Mouse (Mus musculus): ENCODE data around the gene Pfn2. TPM values are rescaled to one million over a fixed set of nuclear protein-coding genes. Genes with fewer than 3 reads are reported as not detected.
"Not testable (repeated sequence)": the region's sequence is repeated elsewhere in the genome, so short reads cannot be mapped to it uniquely, and the experiment has no call there.

Pfn2 gene
- polyA plus RNA-seq, 1 experiment from 2014 or later = 71.3 TPM

GRCm38 (mm10) chr3:57815447-57815846 is 32.4 kb downstream of the Pfn2 start:
- Histone ChIP-seq H3K4me1 (replicated peaks; ENCODE audit: control insufficient read depth, insufficient read depth, low read length) (no peaks in the 10 kb centered on the region), H3K36me3 (ENCODE audit: control insufficient read depth, insufficient read depth, low read length) (no peaks in the 10 kb centered on the region), H3K9ac (ENCODE audit: low read length) (no peak overlapping the region), H3K9me3 (ENCODE audit: control insufficient read depth, low read length) (no peaks in the 10 kb centered on the region), H3K4me3 (ENCODE audit: low read length) (no peak overlapping the region), H3K27me3 (ENCODE audit: control insufficient read depth, insufficient read depth, low read depth, low read length) (no peaks in the 10 kb centered on the region), H3K27ac (ENCODE audit: low read length) (no peak overlapping the region), H3K4me2 (ENCODE audit: low read depth, low read length) (no peak overlapping the region)
- 86% methylated on average over 6 of the region's 6 CpGs for WGBS
- no peak for ATAC-seq (ENCODE audit: low read depth)

- not testable (repeated sequence) for H3K9me3 ChIP-seq (ENCODE audit: control insufficient read depth, low read length); H3K4me3 ChIP-seq (ENCODE audit: low read length); H3K9ac ChIP-seq (ENCODE audit: low read length); H3K4me1 ChIP-seq (replicated peaks; ENCODE audit: control insufficient read depth, insufficient read depth, low read length); H3K36me3 ChIP-seq (ENCODE audit: control insufficient read depth, insufficient read depth, low read length); H3K4me2 ChIP-seq (ENCODE audit: low read depth, low read length); ATAC-seq (ENCODE audit: low read depth); H3K27ac ChIP-seq (ENCODE audit: low read length); H3K27me3 ChIP-seq (ENCODE audit: control insufficient read depth, insufficient read depth, low read depth, low read length)
- WGBS = 58% methylated on average over 6 of the region's 6 CpGs
These were observed 52.8 kb downstream of the Pfn2 start for GRCm38 (mm10) chr3:57795071-57795470.

Other genes with a start within 250 kb of the Pfn2 start
- gene Commd2, start 196.4 kb downstream of the Pfn2 start, polyA plus RNA-seq (2015; fragmentation: Nextera tagmentation; extraction: Ambion mirVana) = 91.1 and 96.8 TPM in 2 replicates
- 0.19 and 0.30 TPM in 2 replicates for gene Ankub1, start 155.3 kb downstream of the Pfn2 start, polyA plus RNA-seq (2015; fragmentation: Nextera tagmentation; extraction: Ambion mirVana)
- gene Rnf13, start 112.0 kb downstream of the Pfn2 start, polyA plus RNA-seq (2015; fragmentation: Nextera tagmentation; extraction: Ambion mirVana) = 98.8 and 111 TPM in 2 replicates